Mouse (Mus musculus) kidney, postnatal 4 days (tissue): Measurements from ENCODE around the gene Krt76.

Experiments used
- DNase-seq, 2 experiments: peaks; one replicate each; pipeline ENCODE4 v3.0.0; 2021; ENCODE audit warnings: mixed read lengths in 2 of 2

Krt76 gene

GRCm38 (mm10) chr15:101892820-101893219 is at the start of gene Krt76:
Krt76 (minus strand) TSS chr15:101892920.
- DNase-seq, result no peak

GRCm38 (mm10) chr15:101941948-101942347 is 49.2 kb upstream of the Krt76 start:
- peak; percentile 33 to 52 for DNase-seq

- no peak for DNase-seq
Measured at GRCm38 (mm10) chr15:101940274-101940829, 47.6 kb upstream of the Krt76 start, which contains the start of gene Krt79. Krt79 (minus strand) TSS chr15:101940324.

GRCm38 (mm10) chr15:101938600-101939308 is 46.0 kb upstream of the Krt76 start:
- no peak for DNase-seq

- no peak for DNase-seq
Measured at GRCm38 (mm10) chr15:101933024-101933423, 40.3 kb upstream of the Krt76 start.

- DNase-seq, result peak; percentile 46 to 60
Measured at GRCm38 (mm10) chr15:101929666-101930065, 36.9 kb upstream of the Krt76 start.

- DNase-seq, result peak; percentile 27 to 52
Measured at GRCm38 (mm10) chr15:101929087-101929486, 36.4 kb upstream of the Krt76 start.

- DNase-seq, result peak; percentile 72 to 83
Measured at GRCm38 (mm10) chr15:101927340-101928080, 34.8 kb upstream of the Krt76 start.

- no peak for DNase-seq
Measured at GRCm38 (mm10) chr15:101925041-101925440, 32.3 kb upstream of the Krt76 start.

GRCm38 (mm10) chr15:101924635-101925034 is 31.9 kb upstream of the Krt76 start, which contains the start of gene Krt4:
Krt4 (minus strand) TSS chr15:101924735.
- DNase-seq, result no peak

GRCm38 (mm10) chr15:101922296-101922695 is 29.6 kb upstream of the Krt76 start:
- no peak for DNase-seq

- no peak for DNase-seq
Measured at GRCm38 (mm10) chr15:101916072-101916471, 23.4 kb upstream of the Krt76 start.

- no peak for DNase-seq
Measured at GRCm38 (mm10) chr15:101904849-101905248, 12.1 kb upstream of the Krt76 start.

GRCm38 (mm10) chr15:101902171-101903149 is 9.7 kb upstream of the Krt76 start:
- DNase-seq, result peak; percentile 31 to 50

GRCm38 (mm10) chr15:101895216-101895615 is 2.5 kb upstream of the Krt76 start:
- DNase-seq, result no peak

- DNase-seq, result peak; percentile 63 to 67
Measured at GRCm38 (mm10) chr15:101879776-101880175, 12.9 kb downstream of the Krt76 start.

GRCm38 (mm10) chr15:101878041-101878440 is 14.7 kb downstream of the Krt76 start:
- no peak for DNase-seq

- no peak for DNase-seq
Measured at GRCm38 (mm10) chr15:101874383-101874782, 18.3 kb downstream of the Krt76 start.

GRCm38 (mm10) chr15:101873231-101873630 is 19.5 kb downstream of the Krt76 start:
- DNase-seq, result no peak

GRCm38 (mm10) chr15:101869431-101869830 is 23.3 kb downstream of the Krt76 start, which contains the start of gene Krt77:
Krt77 (minus strand) TSS chr15:101869705.
- no peak for DNase-seq

GRCm38 (mm10) chr15:101866754-101867153 is 26.0 kb downstream of the Krt76 start:
- no peak for DNase-seq

- peak; percentile 51 to 61 for DNase-seq
Measured at GRCm38 (mm10) chr15:101860421-101861130, 32.1 kb downstream of the Krt76 start.
